Mouse (Mus musculus): ENCODE measurements around the gene Frmd4a.
"Not testable (repeated sequence)": the region's sequence is repeated elsewhere in the genome, so short reads cannot be mapped to it uniquely, and the experiment has no call there.

Gene Frmd4a

GRCm38 (mm10) chr2:4582930-4583329 is 565.4 kb downstream of the Frmd4a start:
- DNase-seq (ENCODE audit: low spot score): no peak

- DNase-seq (ENCODE audit: low spot score): no peak
These were observed 566.7 kb downstream of the Frmd4a start for GRCm38 (mm10) chr2:4584252-4584651.

- no peak for DNase-seq (ENCODE audit: low spot score)
These were observed 568.7 kb downstream of the Frmd4a start for GRCm38 (mm10) chr2:4586245-4586644.

DNA sequence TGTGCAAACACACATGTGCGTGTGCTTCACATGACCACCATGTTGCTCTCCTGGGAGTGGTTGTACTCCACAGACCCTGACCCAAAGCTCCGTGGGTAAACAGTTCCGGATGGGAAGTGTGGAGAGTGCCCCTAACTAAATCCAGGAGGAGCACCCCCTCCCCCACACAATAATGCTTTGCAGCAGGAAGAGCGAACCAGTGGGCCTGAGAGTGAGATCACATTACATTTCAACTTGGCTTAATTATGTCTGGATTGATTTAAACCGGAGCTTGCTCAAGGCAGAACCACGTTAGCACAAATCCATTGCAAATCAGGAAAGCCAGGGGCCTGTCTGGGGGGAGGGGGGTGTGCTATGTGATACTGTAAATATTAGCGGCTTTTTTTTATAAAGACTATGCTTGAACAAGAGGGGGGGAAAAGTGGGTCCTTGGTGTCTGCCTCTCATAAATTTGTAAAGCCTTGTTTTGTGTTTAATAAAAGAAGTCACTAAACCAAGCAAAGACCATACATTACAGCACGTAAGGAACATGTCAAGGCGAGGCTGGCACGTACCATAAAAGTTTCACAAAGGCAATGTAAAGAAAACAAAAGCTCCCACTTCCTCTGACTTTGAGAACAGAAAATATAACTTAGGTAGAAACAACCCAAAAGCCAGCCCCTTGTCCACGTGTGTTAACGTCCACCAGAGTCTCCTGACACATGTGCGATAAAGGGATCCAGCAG is 570.3 kb downstream of the Frmd4a start:
- DNase-seq (ENCODE audit: low spot score): no peak

- DNase-seq (ENCODE audit: low spot score): no peak
These were observed 574.1 kb downstream of the Frmd4a start for GRCm38 (mm10) chr2:4591647-4592046.

GRCm38 (mm10) chr2:4592666-4593065 is 575.1 kb downstream of the Frmd4a start:
- DNase-seq (ENCODE audit: low spot score): peak; percentile 26

DNA sequence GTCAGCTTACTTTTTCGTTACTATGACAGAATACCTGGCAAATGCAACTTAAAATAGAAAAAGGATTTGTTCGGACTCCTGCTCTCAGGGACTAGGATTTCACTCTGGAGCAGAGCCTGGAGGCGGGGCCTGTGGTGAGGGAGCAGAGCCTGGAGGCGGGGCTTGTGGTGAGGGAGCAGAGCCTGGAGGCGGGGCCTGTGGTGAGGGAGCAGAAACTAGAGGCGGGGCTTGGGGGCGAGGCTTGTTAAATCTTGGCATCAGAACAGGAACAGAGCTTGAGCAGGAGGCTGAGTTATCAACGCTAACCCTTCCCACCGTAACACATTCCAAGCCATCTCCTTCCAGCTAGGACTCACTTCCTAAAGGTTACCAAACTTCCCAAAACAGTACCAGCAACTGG is 575.9 kb downstream of the Frmd4a start:
- DNase-seq (ENCODE audit: low spot score): peak; percentile 63

- DNase-seq (ENCODE audit: low spot score): no peak
These were observed 576.4 kb downstream of the Frmd4a start for GRCm38 (mm10) chr2:4593878-4594387.

- DNase-seq (ENCODE audit: low spot score): no peak
These were observed 579.5 kb downstream of the Frmd4a start for GRCm38 (mm10) chr2:4596992-4597391.

GRCm38 (mm10) chr2:4601034-4601890 is 583.7 kb downstream of the Frmd4a start:
- DNase-seq (ENCODE audit: low spot score): peak; percentile 28

- DNase-seq (ENCODE audit: low spot score): no peak
These were observed 585.9 kb downstream of the Frmd4a start for GRCm38 (mm10) chr2:4603361-4603945.

GRCm38 (mm10) chr2:4606559-4606958 is 589.0 kb downstream of the Frmd4a start:
- DNase-seq (ENCODE audit: low spot score): no peak

DNA sequence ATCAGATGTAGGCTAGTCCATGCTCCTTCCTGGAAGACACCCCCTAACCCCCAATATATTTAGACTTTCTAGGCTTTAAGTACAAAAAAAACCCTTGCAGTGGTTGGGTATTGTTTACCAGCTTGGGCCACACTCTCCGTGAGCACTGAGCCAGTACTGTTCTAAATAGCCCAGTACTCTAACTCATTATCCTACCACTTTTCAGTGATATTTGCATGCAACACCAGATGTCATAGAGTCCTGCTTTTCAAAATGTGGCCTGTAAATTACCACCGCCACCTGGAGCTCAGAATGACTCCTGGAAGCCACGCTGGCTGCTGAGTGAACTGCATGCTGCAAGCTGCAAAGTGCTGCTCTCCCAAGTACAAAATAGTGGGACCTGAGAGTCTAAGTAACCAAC is 590.7 kb downstream of the Frmd4a start:
- no peak for DNase-seq (ENCODE audit: low spot score)

- DNase-seq (ENCODE audit: low spot score): no peak
These were observed 591.9 kb downstream of the Frmd4a start for GRCm38 (mm10) chr2:4609433-4609832.

- DNase-seq (ENCODE audit: low spot score): no peak
These were observed 593.8 kb downstream of the Frmd4a start for GRCm38 (mm10) chr2:4611295-4611694.

GRCm38 (mm10) chr2:4611704-4612103 is 594.2 kb downstream of the Frmd4a start:
- DNase-seq (ENCODE audit: low spot score): no peak

- DNase-seq (ENCODE audit: low spot score): not testable (repeated sequence)
These were observed 596.9 kb downstream of the Frmd4a start for GRCm38 (mm10) chr2:4614276-4614929.

- no peak for DNase-seq (ENCODE audit: low spot score)
These were observed 597.6 kb downstream of the Frmd4a start for GRCm38 (mm10) chr2:4615014-4615546.

DNA sequence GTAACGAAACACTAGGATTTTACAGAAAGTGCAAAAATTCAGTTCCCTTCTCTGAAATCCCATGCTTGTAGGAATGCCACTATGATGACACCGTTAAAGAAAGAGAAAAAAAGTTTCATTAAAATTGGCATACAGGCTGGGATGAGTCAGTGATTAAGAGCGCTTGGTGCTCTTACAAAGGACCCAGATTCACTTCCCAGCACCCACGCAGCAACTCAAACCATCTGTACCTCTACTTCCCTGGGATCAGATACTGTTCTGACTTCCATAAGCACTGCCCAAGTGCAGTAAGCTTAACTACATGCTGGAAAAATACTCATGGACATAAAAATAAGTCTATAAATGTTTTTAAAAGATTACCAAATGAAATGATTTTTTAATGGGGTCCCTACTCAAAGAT is 599.5 kb downstream of the Frmd4a start:
- DNase-seq (ENCODE audit: low spot score): no peak

GRCm38 (mm10) chr2:4619126-4619525 is 601.6 kb downstream of the Frmd4a start:
- DNase-seq (ENCODE audit: low spot score): not testable (repeated sequence)

GRCm38 (mm10) chr2:4619893-4620593 is 602.5 kb downstream of the Frmd4a start:
- DNase-seq (ENCODE audit: low spot score): no peak
